Mouse (Mus musculus): ENCODE data around the gene Bscl2.

DNA sequence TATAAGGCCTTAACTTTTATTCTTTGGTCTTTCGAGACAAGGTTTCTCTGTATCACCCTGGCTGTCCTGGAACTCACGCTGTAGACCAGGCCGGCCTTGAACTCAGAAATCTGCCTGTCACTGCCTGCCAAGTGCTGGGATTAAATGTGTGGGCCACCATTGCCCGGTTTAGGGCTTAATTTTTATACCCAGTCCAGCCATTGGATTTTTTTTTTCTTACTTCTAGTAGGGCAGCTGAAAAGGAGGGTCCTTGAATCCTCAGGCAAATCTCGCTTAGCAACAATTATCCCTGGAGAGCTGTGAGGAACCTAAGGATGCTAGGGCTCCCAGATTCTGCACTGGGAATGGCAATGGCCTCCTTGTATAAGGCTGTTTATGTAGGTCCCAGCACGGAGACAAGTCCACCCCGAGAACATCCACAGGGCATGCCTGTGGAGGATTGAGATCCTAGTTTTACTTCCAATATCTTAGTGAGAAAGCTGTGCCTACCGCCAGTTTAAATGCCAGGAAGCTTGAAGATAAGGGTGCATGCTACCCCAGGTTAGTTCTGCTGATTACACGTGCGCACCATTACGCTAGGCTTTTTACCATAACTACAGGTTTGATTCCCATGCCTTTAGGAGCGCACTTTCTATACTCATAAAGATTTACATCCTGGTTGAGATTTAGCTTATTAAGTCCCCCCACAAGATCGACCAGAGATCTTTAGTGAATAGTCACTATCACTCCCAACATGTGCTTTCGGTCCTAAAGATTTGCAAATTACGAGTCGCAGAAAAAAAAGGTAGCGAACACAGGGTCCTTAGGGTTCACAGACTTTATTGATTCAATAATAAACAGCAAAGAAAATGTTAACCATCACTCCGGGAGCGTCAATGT lies 50.6 kb downstream of the Bscl2 start:
- TF ChIP-seq CTCF (IDR thresholded peaks at IDR 0.05; ENCODE audit: control insufficient read depth, insufficient read depth, insufficient replicate concordance, low read depth, low read length): no peak
- no peak for TF ChIP-seq POLR2A (IDR thresholded peaks at IDR 0.05; ENCODE audit: control insufficient read depth, low read depth, low read length)

All from testis, adult 2 months (tissue).